In genomic region chr16:33373326-33373725, GRCm38 (mm10) we compare ENCODE assay signal across 16 mouse cellular contexts.
"Had no signal": no experiment of that assay in that cellular context is flagged by ENCODE, and none has a peak within 500 bp of the region (broad histone marks: within the 10 kb centered on the region; RNA-seq: fewer than 3 reads in every experiment).

No protein-coding gene starts in this region.

- H3K27ac ChIP-seq: neural tube, embryonic 13.5 days; neural tube, embryonic 15.5 days; stomach, embryonic 15.5 days; stomach, postnatal 0 days had no signal

- H3K27me3 ChIP-seq: neural tube, embryonic 13.5 days; neural tube, embryonic 15.5 days; stomach, embryonic 15.5 days had no signal

- H3K9me3 ChIP-seq: neural tube, embryonic 13.5 days; neural tube, embryonic 15.5 days; stomach, embryonic 15.5 days had no signal

- H3K36me3 ChIP-seq: neural tube, embryonic 13.5 days; neural tube, embryonic 15.5 days; stomach, embryonic 15.5 days had no signal

- DNase-seq: retina, postnatal 1 day; right cerebral cortex, adult 18-20 months; right cerebral cortex, postnatal 14 days; right cerebral cortex, postnatal 25 days; right cerebral cortex, postnatal 4 days; spleen, adult 18-20 months; thymus, adult 18-20 months; thymus, adult 2 months; thymus, postnatal 14 days; thymus, postnatal 25 days; thymus, postnatal 36 days; thymus, postnatal 4 days had no signal

- H3K4me3 ChIP-seq: neural tube, embryonic 13.5 days; neural tube, embryonic 15.5 days; stomach, embryonic 15.5 days had no signal

- H3K4me1 ChIP-seq: neural tube, embryonic 13.5 days; neural tube, embryonic 15.5 days; stomach, embryonic 15.5 days had no signal
